Mouse (Mus musculus): ENCODE data around the gene Drg2. TPM values are rescaled to one million over a fixed set of nuclear protein-coding genes. Genes with fewer than 3 reads are reported as not detected.
"Not testable (repeated sequence)": the region's sequence is repeated elsewhere in the genome, so short reads cannot be mapped to it uniquely, and the experiment has no call there.

Drg2 gene
- polyA plus RNA-seq, 1 experiment from 2014 or later = 100 TPM

GRCm38 (mm10) chr11:60427628-60428027 lies 26.8 kb upstream of the Drg2 start:
- no peak overlapping the region for H3K9ac ChIP-seq (replicated peaks)
- no peak overlapping the region for H3K27ac ChIP-seq (replicated peaks)
- ATAC-seq (replicated peaks) = no peak
- no peaks in the 10 kb centered on the region for H3K9me3 ChIP-seq
- no peaks in the 10 kb centered on the region for H3K4me1 ChIP-seq
- H3K4me3 ChIP-seq = no peak overlapping the region
- 98% methylated on average over 3 of the region's 3 CpGs for WGBS
- H3K36me3 ChIP-seq = peaks cover 30% of the 10 kb centered on the region; the same call in 1 of the 2 replicates
- no peak overlapping the region for H3K4me2 ChIP-seq (replicated peaks)
- H3K27me3 ChIP-seq = no peaks in the 10 kb centered on the region

- Histone ChIP-seq H3K27me3 (no peaks in the 10 kb centered on the region), H3K4me3 (no peak overlapping the region), H3K4me1 (no peaks in the 10 kb centered on the region), H3K27ac (replicated peaks) (no peak overlapping the region), H3K36me3 (peaks cover 63% of the 10 kb centered on the region), H3K9me3 (no peaks in the 10 kb centered on the region), H3K4me2 (replicated peaks) (no peak overlapping the region), H3K9ac (replicated peaks) (no peak overlapping the region)
- no peak for ATAC-seq (replicated peaks)
These were observed 20.9 kb upstream of the Drg2 start for GRCm38 (mm10) chr11:60433501-60433900.

GRCm38 (mm10) chr11:60435133-60435532 lies 19.3 kb upstream of the Drg2 start:
- Histone ChIP-seq H3K27ac (replicated peaks) (no peak overlapping the region), H3K4me2 (replicated peaks) (no peak overlapping the region), H3K9ac (replicated peaks) (no peak overlapping the region), H3K9me3 (no peaks in the 10 kb centered on the region), H3K4me1 (no peaks in the 10 kb centered on the region), H3K4me3 (no peak overlapping the region), H3K27me3 (no peaks in the 10 kb centered on the region), H3K36me3 (peaks cover 61% of the 10 kb centered on the region)
- ATAC-seq (replicated peaks) = no peak
- WGBS = 94% methylated on average over 1 of the region's 1 CpGs

- ATAC-seq (replicated peaks) = no peak
- H3K9me3 ChIP-seq = no peaks in the 10 kb centered on the region
- H3K4me3 ChIP-seq = no peak overlapping the region
- H3K4me1 ChIP-seq = no peaks in the 10 kb centered on the region
- H3K27ac ChIP-seq (replicated peaks) = no peak overlapping the region
- H3K27me3 ChIP-seq = no peaks in the 10 kb centered on the region
- 92% methylated on average over 3 of the region's 3 CpGs for WGBS
- no peak overlapping the region for H3K4me2 ChIP-seq (replicated peaks)
- no peak overlapping the region for H3K9ac ChIP-seq (replicated peaks)
- H3K36me3 ChIP-seq = peaks cover 66% of the 10 kb centered on the region
These were observed 17.8 kb upstream of the Drg2 start for GRCm38 (mm10) chr11:60436618-60437017.

GRCm38 (mm10) chr11:60439621-60440020 lies 14.8 kb upstream of the Drg2 start:
- WGBS = 26% methylated on average over 1 of the region's 1 CpGs
- not testable (repeated sequence) for ATAC-seq (replicated peaks)

GRCm38 (mm10) chr11:60440176-60440575 lies 14.2 kb upstream of the Drg2 start:
- H3K36me3 ChIP-seq = peaks cover 69% of the 10 kb centered on the region
- H3K4me3 ChIP-seq = no peak overlapping the region

More at GRCm38 (mm10) chr11:60439621-60440020, 14.8 kb upstream of the Drg2 start:
- H3K27ac ChIP-seq (replicated peaks); H3K27me3 ChIP-seq; H3K9ac ChIP-seq (replicated peaks); H3K4me1 ChIP-seq; H3K4me2 ChIP-seq (replicated peaks); H3K9me3 ChIP-seq; H3K4me3 ChIP-seq: not testable (repeated sequence)
- H3K36me3 ChIP-seq = peaks cover 74% of the 10 kb centered on the region

GRCm38 (mm10) chr11:60442896-60443295 lies 11.5 kb upstream of the Drg2 start:
- H3K4me2 ChIP-seq (replicated peaks) = no peak overlapping the region
- peaks cover 49% of the 10 kb centered on the region for H3K36me3 ChIP-seq
- H3K4me1 ChIP-seq = no peaks in the 10 kb centered on the region
- no peak overlapping the region for H3K9ac ChIP-seq (replicated peaks)
- H3K9me3 ChIP-seq = no peaks in the 10 kb centered on the region
- WGBS = 85% methylated on average over 6 of the region's 6 CpGs
- no peak for ATAC-seq (replicated peaks)
- no peak overlapping the region for H3K27ac ChIP-seq (replicated peaks)
- no peak overlapping the region for H3K4me3 ChIP-seq
- H3K27me3 ChIP-seq = no peaks in the 10 kb centered on the region

More at GRCm38 (mm10) chr11:60440176-60440575, 14.2 kb upstream of the Drg2 start:
- no peaks in the 10 kb centered on the region for H3K4me1 ChIP-seq
- H3K9ac ChIP-seq (replicated peaks) = no peak overlapping the region
- no peaks in the 10 kb centered on the region for H3K27me3 ChIP-seq
- H3K9me3 ChIP-seq = no peaks in the 10 kb centered on the region
- ATAC-seq (replicated peaks) = no peak
- H3K4me2 ChIP-seq (replicated peaks) = no peak overlapping the region
- no peak overlapping the region for H3K27ac ChIP-seq (replicated peaks)
- WGBS = 46% methylated on average over 7 of the region's 7 CpGs

- H3K27me3 ChIP-seq = no peaks in the 10 kb centered on the region
- H3K27ac ChIP-seq (replicated peaks) = no peak overlapping the region
- H3K9me3 ChIP-seq = no peaks in the 10 kb centered on the region
- H3K4me1 ChIP-seq = no peaks in the 10 kb centered on the region
- 78% methylated on average over 4 of the region's 4 CpGs for WGBS
- peaks cover 40% of the 10 kb centered on the region for H3K36me3 ChIP-seq
- H3K4me3 ChIP-seq = no peak overlapping the region
- H3K4me2 ChIP-seq (replicated peaks) = no peak overlapping the region
- no peak overlapping the region for H3K9ac ChIP-seq (replicated peaks)
- ATAC-seq (replicated peaks) = no peak
These were observed 10.4 kb upstream of the Drg2 start for GRCm38 (mm10) chr11:60444007-60444406.

GRCm38 (mm10) chr11:60454745-60455087 lies 325 bp downstream of the Drg2 start:
- Histone ChIP-seq H3K4me2 (replicated peaks) (peak overlapping the region; percentile 58), H3K27ac (replicated peaks) (peak overlapping the region; percentile 53)

GRCm38 (mm10) chr11:60457973-60458372 lies 3.6 kb downstream of the Drg2 start:
- no peak overlapping the region for H3K9ac ChIP-seq (replicated peaks)
- no peak for ATAC-seq (replicated peaks)

More at GRCm38 (mm10) chr11:60454745-60455087, 325 bp downstream of the Drg2 start:
- Histone ChIP-seq H3K27me3 (no peaks in the 10 kb centered on the region), H3K4me3 (peak overlapping the region; percentile 51), H3K36me3 (peaks cover 32% of the 10 kb centered on the region), H3K9me3 (no peaks in the 10 kb centered on the region), H3K9ac (replicated peaks) (peak overlapping the region; percentile 54), H3K4me1 (peaks cover 18% of the 10 kb centered on the region)
- no peak; the same call in 1 of the 2 replicates for ATAC-seq (replicated peaks)
- WGBS = under 1% methylated on average over 17 of the region's 17 CpGs

GRCm38 (mm10) chr11:60465943-60466380 lies 11.6 kb downstream of the Drg2 start:
- WGBS = 93% methylated on average over 2 of the region's 2 CpGs
- no peak overlapping the region for H3K4me2 ChIP-seq (replicated peaks)
- no peak overlapping the region for H3K9ac ChIP-seq (replicated peaks)
- no peak for ATAC-seq (replicated peaks)
- no peaks in the 10 kb centered on the region for H3K9me3 ChIP-seq
- H3K27ac ChIP-seq (replicated peaks) = no peak overlapping the region
- no peaks in the 10 kb centered on the region for H3K4me1 ChIP-seq
- H3K27me3 ChIP-seq = no peaks in the 10 kb centered on the region
- H3K4me3 ChIP-seq = no peak overlapping the region
- H3K36me3 ChIP-seq = peaks cover 83% of the 10 kb centered on the region

More at GRCm38 (mm10) chr11:60457973-60458372, 3.6 kb downstream of the Drg2 start:
- Histone ChIP-seq H3K4me1 (peaks cover 18% of the 10 kb centered on the region), H3K9me3 (no peaks in the 10 kb centered on the region), H3K27me3 (no peaks in the 10 kb centered on the region), H3K27ac (replicated peaks) (no peak overlapping the region), H3K36me3 (peaks cover 64% of the 10 kb centered on the region), H3K4me3 (no peak overlapping the region), H3K4me2 (replicated peaks) (no peak overlapping the region)
- WGBS = 94% methylated on average over 1 of the region's 1 CpGs

- no peak within 1 kb of the TSS for H3K4me3 ChIP-seq
- H3K9me3 ChIP-seq = no peaks in the 10 kb centered on the region
- H3K9ac ChIP-seq (replicated peaks) = no peak within 1 kb of the TSS
- H3K36me3 ChIP-seq = peaks cover 54% of the 10 kb centered on the region
- H3K27me3 ChIP-seq = no peaks in the 10 kb centered on the region
- ATAC-seq (replicated peaks) = no peak
- no peaks in the 10 kb centered on the region for H3K4me1 ChIP-seq
- no peak within 1 kb of the TSS for H3K4me2 ChIP-seq (replicated peaks)
- H3K27ac ChIP-seq (replicated peaks) = no peak within 1 kb of the TSS
- whole genome bisulfite sequencing = 88% methylated on average over 3 of the region's 3 CpGs
These were observed 14.6 kb downstream of the Drg2 start, which contains the start of gene Myo15 for GRCm38 (mm10) chr11:60469039-60469438. Myo15 (plus strand) TSS chr11:60469339.

- Histone ChIP-seq H3K27ac (replicated peaks) (no peak overlapping the region), H3K4me2 (replicated peaks) (no peak overlapping the region), H3K4me3 (no peak overlapping the region), H3K36me3 (peaks cover 40% of the 10 kb centered on the region), H3K9ac (replicated peaks) (no peak overlapping the region), H3K9me3 (no peaks in the 10 kb centered on the region), H3K27me3 (no peaks in the 10 kb centered on the region), H3K4me1 (no peaks in the 10 kb centered on the region)
- WGBS = 87% methylated on average over 9 of the region's 9 CpGs
- ATAC-seq (replicated peaks) = no peak
These were observed 16.4 kb downstream of the Drg2 start for GRCm38 (mm10) chr11:60470743-60471142.
